Mouse (Mus musculus): Measurements from ENCODE around the gene H2al1i. TPM values are rescaled to one million over a fixed set of nuclear protein-coding genes. Genes with fewer than 3 reads are reported as not detected.

H2al1i gene
- total and polyA plus RNA-seq, 3 experiments = not detected

DNA sequence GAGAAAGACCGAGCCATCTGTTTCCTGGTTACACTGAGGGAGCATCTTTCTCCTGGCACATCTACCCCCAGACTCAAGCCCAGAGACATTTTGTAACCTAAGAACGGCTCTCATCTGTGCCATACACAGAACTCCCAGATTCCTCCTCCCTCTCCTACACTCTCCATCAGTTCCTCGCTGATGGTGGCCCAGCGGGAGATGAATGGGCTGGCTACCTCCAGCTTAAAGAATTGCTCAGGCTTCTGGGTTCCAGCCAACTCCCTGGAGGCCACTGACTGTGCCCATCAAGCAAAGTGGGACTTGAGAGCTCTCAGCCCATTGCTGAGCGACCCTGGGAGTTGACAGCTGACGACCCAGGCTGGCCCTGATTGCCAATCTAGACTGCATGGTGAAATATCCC is 39.4 kb downstream of the H2al1i start:
- H3K4me2 ChIP-seq (ENCODE audit: insufficient read depth, low read depth, poor library complexity, severe bottlenecking) = no peak overlapping the region
- no peak for TF ChIP-seq KAT2A (IDR thresholded peaks at IDR 0.05; ENCODE audit: insufficient replicate concordance, low read length)
- TF ChIP-seq ZKSCAN1 (IDR thresholded peaks at IDR 0.05; ENCODE audit: borderline replicate concordance, low read depth, low read length) = no peak
- no peak for TF ChIP-seq CHD2 (IDR thresholded peaks at IDR 0.05; ENCODE audit: low read length)
- no peak for TF ChIP-seq PAX5 (IDR thresholded peaks at IDR 0.05; ENCODE audit: low read length)
- TF ChIP-seq NRF1 (IDR thresholded peaks at IDR 0.05; ENCODE audit: low read depth, low read length) = no peak
- TF ChIP-seq TCF12 (IDR thresholded peaks at IDR 0.05; ENCODE audit: low read depth, low read length) = no peak
- TF ChIP-seq GABPA (IDR thresholded peaks at IDR 0.05; ENCODE audit: insufficient replicate concordance, low read depth, low read length) = no peak
- no peak for TF ChIP-seq ELF1 (IDR thresholded peaks at IDR 0.05; ENCODE audit: low read depth, low read length)
- no peak for TF ChIP-seq NELFE (IDR thresholded peaks at IDR 0.05; ENCODE audit: low read depth, low read length)
- TF ChIP-seq MAFK (IDR thresholded peaks at IDR 0.05; ENCODE audit: insufficient replicate concordance, low read length) = no peak
- TF ChIP-seq MAX (IDR thresholded peaks at IDR 0.05; ENCODE audit: low read length) = no peak
- no peak for TF ChIP-seq CTCF (conservative IDR thresholded peaks at IDR 0.05 in 1 of 2, IDR thresholded peaks at IDR 0.05 in 1 of 2; ENCODE audit: low read depth in 2 of 2, low read length in 2 of 2)
- no peak for TF ChIP-seq POLR2AphosphoS2 (IDR thresholded peaks at IDR 0.05; ENCODE audit: low read depth, low read length)
- no peak for TF ChIP-seq ZC3H11A (IDR thresholded peaks at IDR 0.05; ENCODE audit: low read depth, low read length)
- dilution Hi-C loops (cut with MboI; ENCODE audit: extremely low pct_ligation_motif_present, extremely low pct_unique_long_range_greater_than_20kb, low sequenced_read_pairs) (no loop called here), in situ Hi-C loops (cut with MboI; ENCODE audit: low pct_ligation_motif_present, low pct_unique_long_range_greater_than_20kb, low sequenced_read_pairs) (no loop called here)
- no peak overlapping the region for H3K27ac ChIP-seq (ENCODE audit: insufficient read depth, low read depth)
- H3K27me3 ChIP-seq (replicated peaks) = no peaks in the 10 kb centered on the region
- H3K36me3 ChIP-seq (replicated peaks in 1 of 2; ENCODE audit: control insufficient read depth in 1 of 2, insufficient read depth in 1 of 2, low read length in 1 of 2) = no peaks in the 10 kb centered on the region
- DNase-seq (ENCODE audit: extremely low read depth) = no peak
- H3K4me1 ChIP-seq (ENCODE audit: control insufficient read depth in 1 of 2, insufficient read depth in 2 of 2) = no peaks in the 10 kb centered on the region
- no peaks in the 10 kb centered on the region for H3K79me2 ChIP-seq (replicated peaks; ENCODE audit: control insufficient read depth, extremely low read depth, insufficient read depth, poor library complexity, severe bottlenecking)
- H3K4me3 ChIP-seq (replicated peaks in 1 of 3; ENCODE audit: low read depth in 2 of 3, low read length in 2 of 3, poor library complexity in 1 of 3) = no peak overlapping the region
- H3K9ac ChIP-seq (ENCODE audit: insufficient read depth, low read depth) = no peak overlapping the region
- no peaks in the 10 kb centered on the region for H3K9me3 ChIP-seq (replicated peaks; ENCODE audit: low read length)

DNA sequence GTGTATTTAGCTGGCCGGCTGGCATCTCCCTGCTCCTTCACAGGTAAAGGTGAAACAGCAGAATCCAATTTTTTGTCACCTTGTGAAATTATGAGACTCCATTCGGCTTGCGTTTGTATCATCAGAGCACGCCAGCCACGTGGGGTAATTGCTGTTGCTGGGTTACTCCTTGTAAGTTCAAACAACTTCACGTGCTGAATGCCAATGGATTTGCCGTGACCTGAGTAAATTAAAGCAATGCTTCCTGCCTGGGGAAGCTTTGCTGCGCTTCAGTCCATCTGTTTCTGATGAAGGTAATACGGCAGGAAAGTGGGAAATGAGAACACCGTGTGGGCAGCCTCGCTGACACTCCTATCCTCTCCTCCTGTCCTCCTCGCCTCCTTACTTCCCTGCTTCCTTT is 40.7 kb downstream of the H2al1i start:
- H3K4me2 ChIP-seq (ENCODE audit: insufficient read depth, low read depth, poor library complexity, severe bottlenecking) = no peak overlapping the region
- dilution Hi-C loops (cut with MboI; ENCODE audit: extremely low pct_ligation_motif_present, extremely low pct_unique_long_range_greater_than_20kb, low sequenced_read_pairs) (no loop called here), in situ Hi-C loops (cut with MboI; ENCODE audit: low pct_ligation_motif_present, low pct_unique_long_range_greater_than_20kb, low sequenced_read_pairs) (no loop called here)
- H3K9ac ChIP-seq (ENCODE audit: insufficient read depth, low read depth) = no peak overlapping the region
- no peak overlapping the region for H3K4me3 ChIP-seq (replicated peaks in 1 of 3; ENCODE audit: low read depth in 2 of 3, low read length in 2 of 3, poor library complexity in 1 of 3)
- H3K79me2 ChIP-seq (replicated peaks; ENCODE audit: control insufficient read depth, extremely low read depth, insufficient read depth, poor library complexity, severe bottlenecking) = no peaks in the 10 kb centered on the region
- H3K27me3 ChIP-seq (replicated peaks) = no peaks in the 10 kb centered on the region
- H3K9me3 ChIP-seq (replicated peaks; ENCODE audit: low read length) = no peaks in the 10 kb centered on the region
- no peak for TF ChIP-seq ZKSCAN1 (IDR thresholded peaks at IDR 0.05; ENCODE audit: borderline replicate concordance, low read depth, low read length)
- no peak for TF ChIP-seq CHD1 (IDR thresholded peaks at IDR 0.05; ENCODE audit: low read depth, low read length)
- no peak for TF ChIP-seq MAZ (IDR thresholded peaks at IDR 0.05; ENCODE audit: low read depth, low read length)
- no peak for TF ChIP-seq JUND (conservative IDR thresholded peaks at IDR 0.05; ENCODE audit: low read depth, low read length)
- no peak for TF ChIP-seq E2F4 (IDR thresholded peaks at IDR 0.05; ENCODE audit: insufficient replicate concordance, low read depth, low read length)
- no peak for TF ChIP-seq RAD21 (IDR thresholded peaks at IDR 0.05; ENCODE audit: low read depth, low read length)
- TF ChIP-seq BHLHE40 (IDR thresholded peaks at IDR 0.05; ENCODE audit: low read depth, low read length) = no peak
- TF ChIP-seq PAX5 (IDR thresholded peaks at IDR 0.05; ENCODE audit: low read length) = no peak
- TF ChIP-seq TBP (conservative IDR thresholded peaks at IDR 0.05; ENCODE audit: low read depth, low read length) = no peak
- TF ChIP-seq JUN (IDR thresholded peaks at IDR 0.05; ENCODE audit: insufficient read depth, low read depth, low read length) = no peak
- TF ChIP-seq UBTF (IDR thresholded peaks at IDR 0.05; ENCODE audit: low read depth, low read length) = no peak
- H3K27ac ChIP-seq (ENCODE audit: insufficient read depth, low read depth) = no peak overlapping the region
- no peaks in the 10 kb centered on the region for H3K36me3 ChIP-seq (replicated peaks in 1 of 2; ENCODE audit: control insufficient read depth in 1 of 2, insufficient read depth in 1 of 2, low read length in 1 of 2)
- DNase-seq (ENCODE audit: extremely low read depth) = no peak
- no peaks in the 10 kb centered on the region for H3K4me1 ChIP-seq (ENCODE audit: control insufficient read depth in 1 of 2, insufficient read depth in 2 of 2)

Other genes with a start within 250 kb of the H2al1i start
- gene H2al1a, start 25.4 kb upstream of the H2al1i start, total RNA-seq (2012; rRNA removed) = not detected in 2 replicates
- gene H2al1a, start 25.4 kb upstream of the H2al1i start, total RNA-seq (2014; rRNA removed) = not detected in 2 replicates
- not detected in 2 replicates for gene H2al1a, start 25.4 kb upstream of the H2al1i start, polyA plus RNA-seq (2012; ENCODE audit: insufficient read length, low read depth)
- gene H2al1b, start 22.2 kb upstream of the H2al1i start, total RNA-seq (2012; rRNA removed) = not detected in 2 replicates
- gene H2al1b, start 22.2 kb upstream of the H2al1i start, total RNA-seq (2014; rRNA removed) = not detected in 2 replicates
- gene H2al1b, start 22.2 kb upstream of the H2al1i start, polyA plus RNA-seq (2012; ENCODE audit: insufficient read length, low read depth) = not detected in 2 replicates
- gene H2al1c, start 19.0 kb upstream of the H2al1i start, total RNA-seq (2012; rRNA removed) = not detected in 2 replicates
- gene H2al1c, start 19.0 kb upstream of the H2al1i start, total RNA-seq (2014; rRNA removed) = not detected in 2 replicates
- gene H2al1c, start 19.0 kb upstream of the H2al1i start, polyA plus RNA-seq (2012; ENCODE audit: insufficient read length, low read depth) = not detected in 2 replicates
- not detected in 2 replicates for gene H2al1d, start 15.8 kb upstream of the H2al1i start, total RNA-seq (2012; rRNA removed)
- not detected in 2 replicates for gene H2al1d, start 15.8 kb upstream of the H2al1i start, total RNA-seq (2014; rRNA removed)
- not detected in 2 replicates for gene H2al1d, start 15.8 kb upstream of the H2al1i start, polyA plus RNA-seq (2012; ENCODE audit: insufficient read length, low read depth)
- not detected in 2 replicates for gene H2al1e, start 12.7 kb upstream of the H2al1i start, total RNA-seq (2012; rRNA removed)
- not detected in 2 replicates for gene H2al1e, start 12.7 kb upstream of the H2al1i start, total RNA-seq (2014; rRNA removed)
- not detected in 2 replicates for gene H2al1e, start 12.7 kb upstream of the H2al1i start, polyA plus RNA-seq (2012; ENCODE audit: insufficient read length, low read depth)
- gene H2al1f, start 9.5 kb upstream of the H2al1i start, total RNA-seq (2012; rRNA removed) = not detected in 2 replicates
- not detected in 2 replicates for gene H2al1f, start 9.5 kb upstream of the H2al1i start, total RNA-seq (2014; rRNA removed)
- not detected in 2 replicates for gene H2al1f, start 9.5 kb upstream of the H2al1i start, polyA plus RNA-seq (2012; ENCODE audit: insufficient read length, low read depth)
- gene H2al1g, start 6.4 kb upstream of the H2al1i start, total RNA-seq (2012; rRNA removed) = not detected in 2 replicates
- gene H2al1g, start 6.4 kb upstream of the H2al1i start, total RNA-seq (2014; rRNA removed) = not detected in 2 replicates
- gene H2al1g, start 6.4 kb upstream of the H2al1i start, polyA plus RNA-seq (2012; ENCODE audit: insufficient read length, low read depth) = not detected in 2 replicates
- not detected in 2 replicates for gene H2al1h, start 3.2 kb upstream of the H2al1i start, total RNA-seq (2012; rRNA removed)
- not detected in 2 replicates for gene H2al1h, start 3.2 kb upstream of the H2al1i start, total RNA-seq (2014; rRNA removed)
- not detected in 2 replicates for gene H2al1h, start 3.2 kb upstream of the H2al1i start, polyA plus RNA-seq (2012; ENCODE audit: insufficient read length, low read depth)
- gene H2al1j, start 3.2 kb downstream of the H2al1i start, total RNA-seq (2012; rRNA removed) = not detected in 2 replicates
- gene H2al1j, start 3.2 kb downstream of the H2al1i start, total RNA-seq (2014; rRNA removed) = not detected in 2 replicates
- gene H2al1j, start 3.2 kb downstream of the H2al1i start, polyA plus RNA-seq (2012; ENCODE audit: insufficient read length, low read depth) = not detected in 2 replicates